Mouse (Mus musculus): ENCODE results near the gene Cnot2.
A peak's percentile ranks its signal among the peaks of the same experiment; 100 is the strongest.

Gene Cnot2

GRCm38 (mm10) chr10:116473759-116474549, 107.4 kb downstream of the Cnot2 start, which contains the start of gene Kcnmb4:
Gene Kcnmb4, minus strand, starts transcription at chr10:116473878.
- peak; percentile 45 for DNase-seq

GRCm38 (mm10) chr10:116473071-116473758, 108.1 kb downstream of the Cnot2 start:
- peak; percentile 39 for DNase-seq

- DNase-seq, result no peak
Observed at GRCm38 (mm10) chr10:116472579-116472978, 108.7 kb downstream of the Cnot2 start.

GRCm38 (mm10) chr10:116470306-116470925, 110.9 kb downstream of the Cnot2 start:
- DNase-seq, result no peak

GRCm38 (mm10) chr10:116468094-116468493, 113.2 kb downstream of the Cnot2 start:
- DNase-seq, result no peak

GRCm38 (mm10) chr10:116463753-116464345, 117.5 kb downstream of the Cnot2 start:
- no peak for DNase-seq

- no peak for DNase-seq
Observed at GRCm38 (mm10) chr10:116461443-116461842, 119.9 kb downstream of the Cnot2 start.

GRCm38 (mm10) chr10:116458786-116459185, 122.5 kb downstream of the Cnot2 start:
- DNase-seq, result no peak

- DNase-seq, result no peak
Observed at GRCm38 (mm10) chr10:116452771-116453170, 128.5 kb downstream of the Cnot2 start.

GRCm38 (mm10) chr10:116450621-116451020, 130.7 kb downstream of the Cnot2 start:
- DNase-seq, result peak; percentile 12

- DNase-seq, result no peak
Observed at GRCm38 (mm10) chr10:116448166-116448565, 133.1 kb downstream of the Cnot2 start.

GRCm38 (mm10) chr10:116447176-116447575, 134.1 kb downstream of the Cnot2 start:
- DNase-seq, result no peak

- no peak for DNase-seq
Observed at GRCm38 (mm10) chr10:116446040-116446439, 135.3 kb downstream of the Cnot2 start.

GRCm38 (mm10) chr10:116444826-116445225, 136.5 kb downstream of the Cnot2 start:
- DNase-seq, result no peak

GRCm38 (mm10) chr10:116444371-116444770, 136.9 kb downstream of the Cnot2 start:
- DNase-seq, result no peak

- no peak for DNase-seq
Observed at GRCm38 (mm10) chr10:116440946-116441345, 140.4 kb downstream of the Cnot2 start.

GRCm38 (mm10) chr10:116440088-116440487, 141.2 kb downstream of the Cnot2 start:
- DNase-seq, result no peak

- no peak for DNase-seq
Observed at GRCm38 (mm10) chr10:116435455-116435854, 145.9 kb downstream of the Cnot2 start.
